Mouse (Mus musculus): ENCODE results near the gene Stk4. TPM values are rescaled to one million over a fixed set of nuclear protein-coding genes. Genes with fewer than 3 reads are reported as not detected.

Stk4 gene
- total and polyA plus RNA-seq, 2 experiments from 2014 or later: 13.7 to 24.6 TPM

DNA sequence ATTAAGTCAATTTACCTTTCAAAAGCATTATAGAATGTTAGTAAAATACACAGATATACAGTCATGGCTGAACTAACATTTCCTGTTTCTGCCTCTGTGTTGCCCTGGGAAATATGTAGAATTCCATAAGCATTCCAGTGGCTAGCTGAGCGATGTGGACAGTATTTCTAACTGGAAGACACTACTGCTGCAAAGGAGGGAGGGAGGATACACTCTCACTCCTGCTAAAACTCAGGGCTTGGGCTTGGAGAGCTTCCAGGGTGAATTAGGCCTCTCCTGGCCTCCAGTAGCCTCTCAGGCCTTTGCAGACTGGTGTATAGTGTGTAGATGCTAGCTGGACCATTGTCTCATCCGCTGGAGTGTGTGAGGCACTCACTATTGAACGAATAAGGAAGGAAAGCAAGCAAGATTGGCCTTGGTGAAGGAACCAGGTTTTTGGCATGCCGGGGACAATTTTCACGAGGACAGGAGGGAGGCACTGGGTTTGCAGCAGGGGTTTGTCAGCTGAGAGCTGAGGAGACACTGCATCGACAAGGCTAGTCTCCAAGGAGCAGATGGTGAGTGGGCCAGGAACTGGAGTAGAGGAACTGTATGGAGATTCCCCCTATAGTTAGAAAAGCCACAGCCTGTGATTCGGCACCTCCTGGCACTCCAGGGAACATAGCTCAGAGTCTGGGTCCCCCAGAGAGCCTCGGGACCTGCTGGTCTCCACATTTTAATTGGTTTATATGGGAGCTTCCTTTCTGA lies 104.7 kb downstream of the Stk4 start:
- H3K9ac ChIP-seq (replicated peaks; ENCODE audit: low read length, poor library complexity, severe bottlenecking): no peak overlapping the region
- H3K4me2 ChIP-seq (ENCODE audit: low read depth, low read length, poor library complexity, severe bottlenecking): no peak overlapping the region
- H3K9me3 ChIP-seq (ENCODE audit: low read length): no peaks in the 10 kb centered on the region
- TF ChIP-seq CTCF (IDR thresholded peaks at IDR 0.05): no peak
- H3K4me3 ChIP-seq (ENCODE audit: low read depth, low read length): no peak overlapping the region
- ATAC-seq (ENCODE audit: low FRiP score): no peak
- peaks cover 24% of the 10 kb centered on the region for H3K27me3 ChIP-seq (ENCODE audit: insufficient read depth, low read length)
- no peak for DNase-seq (ENCODE audit: low spot score)
- H3K4me1 ChIP-seq (ENCODE audit: insufficient read depth, low read length): no peaks in the 10 kb centered on the region
- H3K27ac ChIP-seq (ENCODE audit: low read depth, low read length): no peak overlapping the region
- 76% methylated on average over 8 of the region's 8 CpGs for WGBS
- H3K36me3 ChIP-seq (ENCODE audit: insufficient read depth, low read length): no peaks in the 10 kb centered on the region

DNA sequence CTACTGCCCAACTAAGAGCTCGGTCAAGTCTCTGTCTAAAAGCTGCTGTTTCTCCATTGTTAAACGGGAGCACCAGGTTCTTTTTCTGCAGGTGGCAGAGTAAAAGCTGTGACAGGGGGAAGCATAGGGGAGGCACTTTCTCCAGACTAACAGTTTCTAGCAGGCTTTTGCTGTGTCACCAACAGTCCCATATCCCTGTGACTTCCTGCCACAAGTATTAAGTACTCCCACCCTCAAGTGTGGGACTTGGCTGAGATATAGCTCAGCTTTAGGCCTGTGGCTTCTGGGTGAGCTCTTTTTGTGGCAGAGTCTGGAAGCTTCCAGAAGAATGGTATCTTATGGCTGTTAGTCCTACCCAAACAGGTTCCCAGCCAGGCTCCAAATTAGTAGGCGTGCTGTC lies 105.7 kb downstream of the Stk4 start:
- 74% methylated on average over 3 of the region's 3 CpGs for WGBS
- H3K4me2 ChIP-seq (ENCODE audit: low read depth, low read length, poor library complexity, severe bottlenecking): no peak overlapping the region
- no peak overlapping the region for H3K9ac ChIP-seq (replicated peaks; ENCODE audit: low read length, poor library complexity, severe bottlenecking)
- H3K9me3 ChIP-seq (ENCODE audit: low read length): no peaks in the 10 kb centered on the region
- no peak for TF ChIP-seq CTCF (IDR thresholded peaks at IDR 0.05)
- DNase-seq (ENCODE audit: low spot score) (no peak), ATAC-seq (ENCODE audit: low FRiP score) (no peak)
- H3K36me3 ChIP-seq (ENCODE audit: insufficient read depth, low read length): no peaks in the 10 kb centered on the region
- no peaks in the 10 kb centered on the region for H3K4me1 ChIP-seq (ENCODE audit: insufficient read depth, low read length)
- no peak overlapping the region for H3K27ac ChIP-seq (ENCODE audit: low read depth, low read length)
- no peak overlapping the region for H3K4me3 ChIP-seq (ENCODE audit: low read depth, low read length)
- H3K27me3 ChIP-seq (ENCODE audit: insufficient read depth, low read length): peaks cover 14% of the 10 kb centered on the region

DNA sequence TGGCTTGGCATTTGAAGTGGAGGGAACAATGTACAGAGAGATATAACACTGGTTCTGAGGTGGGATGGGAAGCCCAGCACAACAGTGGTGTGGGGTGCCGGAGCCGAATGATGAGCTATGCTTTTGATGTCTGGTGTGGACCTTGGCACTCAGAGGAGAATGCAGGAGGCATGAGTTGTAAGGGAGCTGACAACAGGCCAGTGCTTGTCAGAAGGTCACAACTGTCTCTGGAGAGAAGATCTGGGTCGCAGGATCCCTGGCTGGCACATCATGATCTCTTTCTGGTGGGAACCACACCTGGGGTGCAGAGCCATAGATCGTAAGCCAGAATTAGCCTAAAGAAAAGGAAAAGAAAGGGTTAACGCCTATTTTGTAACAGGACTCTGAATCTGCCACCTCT lies 107.7 kb downstream of the Stk4 start:
- Histone ChIP-seq H3K9ac (replicated peaks; ENCODE audit: low read length, poor library complexity, severe bottlenecking) (no peak overlapping the region), H3K36me3 (ENCODE audit: insufficient read depth, low read length) (no peaks in the 10 kb centered on the region), H3K9me3 (ENCODE audit: low read length) (no peaks in the 10 kb centered on the region), H3K27me3 (ENCODE audit: insufficient read depth, low read length) (0 out of 2 replicates have a peak, but pooled peaks cover 3% of the 10 kb centered on the region), H3K4me3 (ENCODE audit: low read depth, low read length) (no peak overlapping the region), H3K4me1 (ENCODE audit: insufficient read depth, low read length) (no peaks in the 10 kb centered on the region), H3K27ac (ENCODE audit: low read depth, low read length) (no peak overlapping the region), H3K4me2 (ENCODE audit: low read depth, low read length, poor library complexity, severe bottlenecking) (no peak overlapping the region)
- TF ChIP-seq CTCF (IDR thresholded peaks at IDR 0.05): no peak
- 89% methylated on average over 5 of the region's 5 CpGs for WGBS
- DNase-seq (ENCODE audit: low spot score) (no peak), ATAC-seq (ENCODE audit: low FRiP score) (no peak)

GRCm38 (mm10) chr2:164180124-164180523 lies 110.0 kb downstream of the Stk4 start:
- WGBS: 37% methylated on average over 3 of the region's 3 CpGs
- no peak overlapping the region for H3K4me3 ChIP-seq (ENCODE audit: low read depth, low read length)
- ATAC-seq (ENCODE audit: low FRiP score): no peak

GRCm38 (mm10) chr2:164180770-164181169 lies 110.6 kb downstream of the Stk4 start:
- 87% methylated on average over 4 of the region's 4 CpGs for WGBS
- no peak for ATAC-seq (ENCODE audit: low FRiP score)
- Histone ChIP-seq H3K27ac (ENCODE audit: low read depth, low read length) (no peak overlapping the region), H3K4me1 (ENCODE audit: insufficient read depth, low read length) (no peaks in the 10 kb centered on the region), H3K4me3 (ENCODE audit: low read depth, low read length) (no peak overlapping the region), H3K9ac (replicated peaks; ENCODE audit: low read length, poor library complexity, severe bottlenecking) (no peak overlapping the region), H3K27me3 (ENCODE audit: insufficient read depth, low read length) (no peaks in the 10 kb centered on the region), H3K36me3 (ENCODE audit: insufficient read depth, low read length) (no peaks in the 10 kb centered on the region), H3K9me3 (ENCODE audit: low read length) (no peaks in the 10 kb centered on the region), H3K4me2 (ENCODE audit: low read depth, low read length, poor library complexity, severe bottlenecking) (no peak overlapping the region)
- no peak for DNase-seq (ENCODE audit: low spot score)
- TF ChIP-seq CTCF (IDR thresholded peaks at IDR 0.05): no peak

More at GRCm38 (mm10) chr2:164180124-164180523, 110.0 kb downstream of the Stk4 start:
- no peaks in the 10 kb centered on the region for H3K4me1 ChIP-seq (ENCODE audit: insufficient read depth, low read length)
- no peak overlapping the region for H3K27ac ChIP-seq (ENCODE audit: low read depth, low read length)
- no peak for DNase-seq (ENCODE audit: low spot score)
- H3K9ac ChIP-seq (replicated peaks; ENCODE audit: low read length, poor library complexity, severe bottlenecking): no peak overlapping the region
- no peaks in the 10 kb centered on the region for H3K27me3 ChIP-seq (ENCODE audit: insufficient read depth, low read length)
- H3K36me3 ChIP-seq (ENCODE audit: insufficient read depth, low read length): no peaks in the 10 kb centered on the region
- H3K4me2 ChIP-seq (ENCODE audit: low read depth, low read length, poor library complexity, severe bottlenecking): no peak overlapping the region
- peak; percentile 50 for TF ChIP-seq CTCF (IDR thresholded peaks at IDR 0.05)
- H3K9me3 ChIP-seq (ENCODE audit: low read length): no peaks in the 10 kb centered on the region

GRCm38 (mm10) chr2:164182692-164183255 lies 112.7 kb downstream of the Stk4 start, which contains the start of gene Wfdc5:
TSS of gene Wfdc5 (minus strand) at chr2:164182742.
- no peaks in the 10 kb centered on the region for H3K27me3 ChIP-seq (ENCODE audit: insufficient read depth, low read length)
- no peak for TF ChIP-seq CTCF (IDR thresholded peaks at IDR 0.05)
- no peak within 1 kb of the TSS for H3K9ac ChIP-seq (replicated peaks; ENCODE audit: low read length, poor library complexity, severe bottlenecking)
- DNase-seq (ENCODE audit: low spot score) (no peak), ATAC-seq (ENCODE audit: low FRiP score) (no peak)
- H3K4me2 ChIP-seq (ENCODE audit: low read depth, low read length, poor library complexity, severe bottlenecking): no peak within 1 kb of the TSS
- no peak within 1 kb of the TSS for H3K4me3 ChIP-seq (ENCODE audit: low read depth, low read length)
- H3K36me3 ChIP-seq (ENCODE audit: insufficient read depth, low read length): no peaks in the 10 kb centered on the region
- no peaks in the 10 kb centered on the region for H3K4me1 ChIP-seq (ENCODE audit: insufficient read depth, low read length)
- H3K9me3 ChIP-seq (ENCODE audit: low read length): no peaks in the 10 kb centered on the region
- no peak within 1 kb of the TSS for H3K27ac ChIP-seq (ENCODE audit: low read depth, low read length)
- WGBS: 60% methylated on average over 7 of the region's 7 CpGs
